Mouse (Mus musculus) gastrocnemius, adult 8-10 months (tissue): ENCODE measurements around the gene Lsp1. TPM values are rescaled to one million over a fixed set of nuclear protein-coding genes. Genes with fewer than 3 reads are reported as not detected.
A peak's percentile ranks its signal among the peaks of the same experiment; 100 is the strongest.

Source experiments
- DNase-seq, 2 experiments: peaks; one replicate each; pipeline ENCODE4 v3.0.0; 2022; ENCODE audit warnings: low spot score in 2 of 2
- total RNA-seq, 4 experiments: library from RNA; stranded (reverse); gene quantifications; 2 replicates each; pipeline ENCODE4 v1.2.4; 2022

Gene Lsp1
- total RNA-seq, 4 experiments from 2014 or later, result 22.8 to 39.1 (median 34.1) TPM

DNA sequence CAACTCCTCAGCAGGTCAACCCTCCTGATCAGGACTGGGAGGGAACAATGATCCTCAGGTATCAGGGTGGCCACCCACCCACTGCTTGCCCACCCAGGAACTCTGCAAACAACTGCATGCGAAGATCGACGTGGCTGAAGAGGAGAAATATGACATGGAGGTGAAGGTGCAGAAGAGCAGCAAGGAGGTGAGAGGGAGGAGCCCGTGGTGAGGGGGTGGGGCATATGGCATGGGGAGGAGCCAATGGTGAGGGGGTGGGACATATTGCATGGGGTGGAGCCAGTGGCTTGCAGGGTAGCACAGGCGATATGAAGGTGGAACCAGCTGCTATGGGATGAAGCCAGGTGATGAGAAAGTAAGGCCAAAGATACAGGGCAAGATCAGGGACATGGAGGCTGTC lies 17.1 kb upstream of the Lsp1 start:
- DNase-seq, result no peak

DNA sequence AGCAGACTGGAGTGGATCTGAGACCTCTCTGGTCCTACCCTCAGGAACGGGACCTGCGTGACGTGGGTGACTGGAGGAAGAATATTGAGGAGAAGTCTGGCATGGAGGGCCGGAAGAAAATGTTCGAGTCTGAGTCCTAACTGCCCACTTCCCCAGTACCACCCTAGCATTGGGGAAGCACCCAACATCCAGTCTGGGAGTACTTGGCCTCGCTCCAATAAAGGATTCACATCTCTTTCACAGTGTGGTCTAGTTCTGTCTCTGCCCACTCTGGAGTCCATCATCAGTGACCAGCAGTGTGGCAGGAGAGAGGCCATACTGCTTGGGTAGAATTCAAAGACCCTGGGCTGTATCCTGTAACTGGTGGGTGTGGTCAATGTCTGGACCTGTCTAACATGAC lies 16.4 kb upstream of the Lsp1 start:
- no peak for DNase-seq

DNA sequence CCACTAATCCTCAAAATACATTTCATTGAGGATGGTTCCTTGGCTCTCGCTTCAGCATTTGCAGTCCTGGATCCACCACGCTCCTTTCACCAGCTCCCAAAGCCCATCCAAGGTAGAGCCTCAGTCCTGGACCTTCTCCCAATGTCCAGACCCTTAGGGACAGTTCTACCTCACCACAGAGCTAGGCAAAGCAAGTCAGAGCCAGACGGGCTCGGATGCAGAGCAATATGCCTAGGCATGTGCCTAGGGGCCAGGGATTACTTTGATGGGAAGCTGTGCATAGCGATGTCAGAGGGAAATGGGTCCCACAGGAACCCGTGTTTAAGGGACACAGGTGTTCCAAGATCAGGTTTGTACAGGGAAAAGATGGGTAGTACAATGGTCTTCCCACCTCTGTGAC lies 15.3 kb upstream of the Lsp1 start:
- DNase-seq, result no peak

DNA sequence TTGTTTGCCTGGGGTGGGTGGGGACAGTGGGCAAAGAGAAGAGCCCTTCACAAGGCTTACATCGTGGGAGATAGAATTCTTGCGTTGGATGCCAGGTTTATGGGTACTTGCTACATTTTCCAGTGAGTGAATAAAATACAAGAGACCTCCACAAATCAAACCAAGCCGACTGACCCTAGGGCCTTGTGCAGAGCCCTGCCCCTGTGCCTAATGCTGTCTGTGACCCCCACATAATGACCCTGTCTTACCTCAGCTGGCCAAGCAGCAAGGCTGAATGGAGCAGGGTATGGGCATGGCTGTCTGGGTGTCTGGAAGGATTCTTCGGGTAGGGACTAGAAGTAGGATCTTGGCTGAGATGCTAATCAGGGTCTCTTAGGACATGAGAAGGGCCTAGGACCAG lies 14.3 kb upstream of the Lsp1 start:
- no peak for DNase-seq

DNA sequence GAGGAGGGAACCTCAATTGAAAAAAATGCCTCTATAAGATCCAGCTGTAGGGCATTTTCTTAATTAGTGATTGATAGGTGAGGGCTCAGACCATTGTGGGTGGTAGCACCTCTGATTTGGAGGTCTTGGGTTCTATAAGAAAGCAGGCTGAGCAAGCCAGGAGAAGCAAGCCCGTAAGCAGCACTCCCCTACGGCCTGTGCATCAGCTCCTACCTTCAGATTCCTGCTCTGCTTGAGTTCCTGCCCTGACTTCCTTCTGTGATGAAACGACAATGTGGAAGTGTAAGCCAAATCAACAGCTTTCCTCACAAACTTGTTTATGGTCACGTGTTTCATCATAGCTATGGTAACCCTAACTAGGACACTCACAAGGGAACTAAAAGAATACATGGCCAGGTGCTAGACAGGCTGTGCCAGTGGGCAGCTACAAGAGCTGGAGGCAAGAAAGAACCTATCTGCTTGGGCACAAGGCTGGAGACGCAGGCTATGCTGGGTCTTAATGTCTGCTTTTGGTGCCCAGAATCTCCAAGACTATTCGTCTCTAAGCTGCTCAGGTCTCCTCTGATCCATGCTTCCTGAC lies 11.5 kb upstream of the Lsp1 start:
- DNase-seq, result no peak

DNA sequence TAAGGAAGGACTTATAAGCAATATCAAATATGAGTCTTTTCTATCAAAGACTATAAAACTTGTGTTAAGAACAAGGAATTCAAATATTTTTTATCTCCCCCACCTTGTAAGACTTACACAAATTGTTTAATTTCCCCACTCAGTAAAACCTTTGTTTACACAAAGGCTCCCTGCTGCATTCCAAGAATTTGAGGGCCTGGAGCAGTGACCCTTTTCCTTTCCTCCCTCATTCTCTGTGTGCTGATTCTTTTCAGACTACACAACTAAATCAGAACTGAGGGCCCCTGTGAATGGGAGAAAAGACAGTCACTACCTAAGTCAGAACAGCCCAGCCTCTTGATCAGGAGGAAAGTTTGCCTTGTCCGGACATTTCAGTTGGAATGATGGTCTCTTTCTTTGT lies 5.9 kb upstream of the Lsp1 start:
- DNase-seq, result no peak

DNA sequence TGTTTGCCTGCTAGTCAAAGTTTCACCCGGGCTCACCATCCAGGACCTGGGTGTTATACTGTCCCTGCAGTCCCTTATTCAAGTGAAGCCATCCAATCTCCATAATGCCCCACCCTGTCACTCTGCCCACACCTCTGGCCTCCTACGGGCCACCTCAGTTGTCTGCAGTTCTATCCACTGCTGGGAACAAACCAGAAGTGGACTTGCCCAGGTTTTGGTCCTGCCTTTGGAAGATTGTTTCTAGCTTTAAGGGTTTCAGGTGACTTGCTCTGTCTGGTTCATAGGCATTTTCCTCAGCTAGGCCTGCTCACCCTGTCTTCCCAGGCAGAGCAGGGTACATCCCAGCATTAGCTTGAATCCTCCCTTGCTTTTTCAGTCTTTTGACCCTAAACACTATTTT lies 5.4 kb upstream of the Lsp1 start:
- DNase-seq, result no peak

DNA sequence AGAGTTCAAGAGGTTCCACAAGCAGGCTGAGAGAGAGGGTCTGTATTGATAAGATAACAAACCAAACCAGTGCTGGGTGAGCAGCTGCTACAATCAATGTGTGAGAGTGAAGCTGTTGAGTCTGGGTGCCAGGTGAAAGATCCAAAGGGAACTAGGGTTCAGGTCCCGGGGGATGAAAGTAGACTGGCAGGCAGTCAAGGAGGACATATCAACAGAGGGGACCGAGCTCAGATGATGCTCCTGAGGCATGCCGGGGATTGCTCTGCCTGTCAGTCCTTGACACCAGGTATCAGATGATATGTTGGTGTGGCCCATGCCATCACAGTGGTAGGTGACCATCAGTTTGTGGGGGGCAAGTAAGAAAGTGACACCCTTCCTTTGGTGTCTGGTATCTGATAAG lies 3.8 kb upstream of the Lsp1 start:
- DNase-seq, result peak in 1 of 2 experiments; percentile 10

DNA sequence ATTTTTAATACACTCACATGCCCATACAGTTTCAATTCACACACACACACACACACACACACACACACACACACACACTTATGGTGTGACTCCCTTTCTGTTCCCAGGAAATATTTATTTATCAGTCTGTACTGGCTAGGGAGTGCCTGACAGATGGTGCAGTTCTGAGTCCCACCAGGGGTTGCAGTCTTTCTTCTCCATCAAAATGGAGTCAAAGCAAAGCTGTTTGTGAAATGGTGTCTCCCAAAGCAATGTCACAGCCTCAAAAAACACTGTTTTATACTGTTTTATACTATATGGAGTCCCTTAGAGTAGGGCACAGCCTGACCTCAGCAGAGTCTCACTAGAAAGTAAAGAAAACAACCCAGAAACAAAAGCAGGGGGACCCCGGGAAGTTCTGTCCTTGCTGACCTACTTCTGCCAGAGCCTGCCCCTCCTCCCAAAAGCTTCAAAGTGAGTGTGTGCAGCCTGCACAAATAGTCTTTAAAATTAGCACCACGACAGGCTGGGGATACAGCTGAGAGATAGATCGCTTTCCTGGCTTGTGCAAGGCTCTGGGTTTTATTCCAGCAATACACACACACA lies 3.3 kb upstream of the Lsp1 start:
- DNase-seq, result peak in 1 of 2 experiments; percentile 38

DNA sequence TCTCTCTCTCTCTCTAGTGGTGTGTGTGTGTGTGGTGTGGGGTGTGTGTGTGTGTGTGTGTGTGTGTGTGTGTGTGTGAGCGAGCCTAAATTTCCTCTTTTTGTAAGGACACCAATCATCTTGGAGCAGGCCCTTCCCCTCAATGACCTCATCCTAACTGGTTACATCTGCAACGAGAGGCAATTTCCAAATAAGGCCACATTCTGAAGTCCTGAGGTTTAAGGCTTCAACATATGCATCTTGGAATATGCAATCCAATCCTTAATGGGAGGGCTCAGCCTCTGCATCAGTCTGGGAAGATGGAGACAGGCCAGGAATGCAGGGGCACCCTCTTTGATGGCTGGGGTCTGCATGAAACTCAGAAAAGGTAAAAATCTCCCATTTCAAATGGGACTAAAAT lies 2.6 kb upstream of the Lsp1 start:
- DNase-seq, result no peak

DNA sequence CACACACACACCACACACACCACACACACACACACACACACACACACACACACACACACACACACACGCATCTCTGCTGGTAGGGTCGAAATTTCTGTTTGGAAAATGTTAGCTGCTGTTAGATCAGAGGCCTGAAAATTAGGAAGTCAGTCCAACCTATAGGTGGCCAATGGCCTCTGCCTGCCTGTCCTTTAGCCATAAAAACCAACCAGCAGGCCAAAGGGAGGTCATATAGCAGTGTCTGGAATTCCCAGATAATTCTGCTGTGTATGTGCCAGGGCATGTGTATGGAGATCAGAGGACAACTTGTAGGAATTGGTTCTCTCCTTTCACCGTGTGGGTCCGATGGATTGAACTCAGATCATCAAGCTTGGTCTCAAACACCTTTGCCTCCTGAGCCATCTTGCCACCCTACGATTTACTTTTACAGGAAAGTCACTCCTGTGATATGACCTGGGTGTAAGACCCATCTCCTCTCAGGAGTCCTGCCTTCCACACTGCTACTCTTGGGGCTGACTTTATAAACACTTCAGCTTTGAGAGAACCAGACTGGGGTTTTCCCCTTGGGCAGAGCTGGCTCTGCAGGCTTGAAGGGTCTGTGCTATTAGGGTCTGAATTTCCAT lies 1.8 kb upstream of the Lsp1 start:
- DNase-seq, result no peak

DNA sequence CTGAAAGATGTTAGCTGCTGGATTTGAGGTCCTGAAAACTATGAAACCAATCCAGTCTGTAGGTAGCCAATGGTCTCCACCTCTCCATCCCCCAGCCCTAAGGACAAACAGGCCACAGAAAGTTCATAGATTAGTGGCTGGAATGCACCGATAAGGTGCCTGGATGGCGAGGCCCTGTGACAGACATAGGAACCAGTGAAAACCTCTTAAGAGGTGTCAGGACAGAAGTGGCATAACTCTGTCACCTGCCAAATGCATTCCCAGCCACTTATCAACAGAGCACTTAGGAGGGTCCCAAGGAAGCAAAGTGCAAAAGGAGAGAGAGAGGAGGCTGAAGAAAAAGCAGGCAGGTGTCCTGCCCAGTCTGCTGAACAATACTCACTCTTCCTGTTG lies 1.3 kb upstream of the Lsp1 start:
- DNase-seq, result no peak

DNA sequence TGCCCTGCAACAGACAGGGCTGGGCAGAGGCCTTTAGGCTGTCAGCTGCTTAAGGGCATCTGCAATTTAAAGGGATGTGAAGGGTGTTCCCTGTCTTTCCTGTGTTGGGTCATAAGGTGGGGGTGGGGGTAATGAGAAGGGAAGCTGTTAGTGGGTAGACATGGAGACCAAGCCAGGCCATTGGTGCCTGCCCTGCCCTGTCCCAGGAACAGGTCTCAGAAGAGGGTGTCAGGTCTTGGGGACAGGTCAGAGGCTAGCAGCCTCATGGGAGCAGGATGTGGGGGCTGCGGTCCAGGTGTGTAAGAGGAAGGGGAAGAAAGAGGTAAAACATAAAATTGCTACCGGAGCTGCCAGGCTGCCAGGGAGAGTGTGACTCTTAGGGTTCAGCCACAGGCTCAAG lies 837 bp downstream of the Lsp1 start:
- DNase-seq, result peak in 1 of 2 experiments; percentile 9

DNA sequence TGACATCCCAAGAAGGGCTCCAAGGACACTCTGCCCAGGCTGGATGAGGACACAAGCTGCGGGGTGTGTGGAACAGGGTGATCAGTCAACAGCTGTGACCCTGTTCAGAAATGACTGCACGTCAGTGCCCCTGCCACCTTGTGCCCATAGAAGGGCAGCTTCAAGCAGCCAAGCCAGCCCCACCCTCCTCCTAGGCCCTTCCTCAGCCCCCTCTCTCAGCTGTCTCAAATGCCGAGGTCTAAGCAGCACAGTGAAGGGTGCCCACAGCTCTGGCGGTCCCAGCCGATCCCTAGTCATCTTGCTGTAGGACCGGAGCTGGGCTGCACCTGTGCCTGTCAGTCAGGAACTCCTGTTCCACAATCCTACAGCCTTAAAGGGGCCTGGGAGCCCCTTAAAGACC lies 1.6 kb downstream of the Lsp1 start:
- peak; percentile 77 to 88 for DNase-seq

DNA sequence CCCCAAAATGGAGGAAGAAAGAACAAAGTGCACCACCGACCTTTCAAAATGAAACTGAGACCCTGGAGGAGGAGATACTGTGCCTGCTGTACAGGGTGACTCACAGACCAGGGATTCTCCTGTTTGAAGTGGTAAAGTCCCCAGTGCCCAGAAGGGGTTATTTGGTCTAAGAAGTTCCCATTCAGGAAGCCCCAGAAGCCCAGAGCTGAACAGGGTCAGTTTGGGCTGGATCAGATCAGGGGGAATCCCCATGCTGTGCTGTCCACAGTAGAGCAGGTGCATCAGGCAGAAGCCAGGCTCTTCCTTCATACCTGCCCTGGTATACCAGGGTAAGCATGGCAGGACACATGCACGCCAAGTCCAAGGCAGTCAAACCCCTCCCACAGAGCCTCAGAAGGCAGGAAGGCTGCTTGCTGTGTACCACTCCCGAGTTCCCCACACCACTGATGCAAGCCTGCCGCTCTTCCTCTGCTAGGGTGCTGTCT lies 2.0 kb downstream of the Lsp1 start:
- peak in 1 of 2 experiments; percentile 48 for DNase-seq

DNA sequence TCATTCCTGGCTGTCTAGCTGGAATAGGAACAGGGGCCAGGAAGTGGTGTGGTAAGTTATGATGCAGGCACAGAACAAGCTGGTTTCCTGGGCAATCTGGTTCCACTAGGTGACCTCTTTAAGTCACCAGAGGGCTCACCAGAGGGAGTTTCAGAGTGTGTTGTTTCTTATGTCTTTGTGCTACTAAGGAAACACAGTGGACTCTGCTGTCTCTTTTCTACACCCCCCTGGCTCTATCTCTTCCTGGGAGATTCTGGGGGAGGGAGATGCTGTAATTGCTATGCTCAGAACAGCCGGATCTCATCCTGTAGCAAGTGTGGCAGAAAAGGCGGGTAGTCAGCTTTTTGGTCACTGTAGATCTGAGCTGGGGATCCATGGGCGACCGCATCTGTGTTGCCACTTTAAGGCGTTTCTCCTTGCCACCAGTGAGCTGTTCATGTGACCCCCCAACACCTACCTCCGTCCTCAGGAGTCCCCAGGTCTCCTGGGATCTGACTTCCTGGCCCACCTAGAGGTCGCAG lies 9.6 kb downstream of the Lsp1 start:
- DNase-seq, result peak in 1 of 2 experiments; percentile 2

DNA sequence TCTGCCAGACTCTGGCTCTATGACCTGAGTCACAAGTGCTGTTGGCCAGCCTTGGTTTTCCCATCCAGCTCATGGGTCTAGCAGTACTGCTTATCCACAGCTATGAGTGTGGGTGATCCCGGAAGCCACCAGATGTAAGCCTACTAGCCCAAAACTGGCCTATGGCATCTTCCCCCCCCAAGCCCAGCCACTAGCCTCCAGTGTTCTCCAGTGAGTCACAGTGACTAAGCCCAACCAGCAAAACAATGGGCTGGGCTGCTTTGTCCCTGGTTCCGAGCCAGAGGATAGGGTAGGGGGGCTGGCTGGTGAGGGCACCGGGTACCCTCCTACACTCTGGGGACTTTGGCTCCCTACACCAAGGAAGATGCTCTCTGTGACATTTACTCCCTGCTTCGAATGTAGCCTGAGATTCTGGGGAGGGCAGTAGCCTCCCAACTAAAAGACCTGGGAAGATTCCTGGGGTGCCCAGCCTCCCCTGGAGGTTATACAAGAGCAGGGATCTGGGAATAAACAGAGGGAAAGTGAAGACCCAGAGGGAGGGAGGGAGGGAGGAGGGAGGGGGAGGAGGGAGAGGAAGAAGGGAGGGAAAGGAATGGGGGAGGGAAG lies 10.3 kb downstream of the Lsp1 start:
- DNase-seq, result peak in 1 of 2 experiments; percentile 71

DNA sequence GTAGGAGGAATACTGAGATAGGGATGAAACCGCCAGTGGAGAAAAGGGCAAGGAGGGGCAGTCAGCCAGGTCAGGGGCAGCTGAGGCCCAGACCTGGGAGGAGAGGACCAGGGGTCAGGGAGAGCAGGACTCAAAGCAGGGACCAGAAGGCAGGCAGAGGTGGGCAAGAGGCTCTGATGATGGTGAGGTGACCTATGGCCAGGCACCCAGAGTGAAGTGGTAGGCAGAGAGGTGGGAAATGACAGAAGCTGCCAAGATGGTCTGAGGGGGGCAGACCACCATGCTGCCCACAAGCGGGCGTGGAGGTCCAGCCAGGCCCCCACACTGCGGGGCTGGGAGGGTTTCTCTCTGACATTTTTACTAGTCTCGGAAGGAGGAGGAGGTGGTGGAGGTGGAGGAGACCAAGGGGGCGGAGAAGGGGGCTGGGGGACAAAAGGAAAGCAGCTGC lies 10.8 kb downstream of the Lsp1 start:
- peak in 1 of 2 experiments; percentile 9 for DNase-seq

DNA sequence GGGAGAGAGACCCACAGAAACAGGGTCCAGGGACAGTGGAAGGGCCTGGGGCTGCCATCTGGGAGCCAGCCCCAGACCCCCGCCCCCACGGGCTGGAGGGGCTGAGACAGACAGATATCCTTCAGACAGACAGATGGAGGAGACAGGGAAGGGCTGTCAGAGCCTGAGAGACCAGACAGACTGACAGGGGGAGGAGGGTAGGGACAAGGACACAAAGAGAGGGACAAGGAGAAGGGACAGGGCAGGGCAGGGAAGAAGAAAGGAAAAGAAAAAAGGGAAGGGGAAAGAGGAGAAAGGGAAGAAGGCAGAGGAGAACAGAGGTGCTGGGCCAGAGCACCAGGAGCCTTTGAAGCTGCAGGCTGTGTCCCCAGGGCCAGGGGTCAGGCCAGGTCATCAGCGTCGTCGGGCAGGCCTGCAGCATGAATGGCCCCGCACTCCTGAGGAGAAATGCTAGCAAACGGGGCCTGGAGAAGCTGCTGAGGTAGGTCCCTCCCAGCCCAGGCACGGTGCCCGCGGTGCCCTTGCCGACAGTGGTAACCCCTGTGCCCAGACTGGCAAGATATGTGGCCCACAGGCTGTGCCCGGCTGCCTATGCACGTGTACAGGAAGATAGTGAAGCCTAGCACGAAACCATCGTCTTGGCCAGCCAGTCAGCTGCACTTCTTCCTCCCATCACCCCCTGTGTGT lies 11.4 kb downstream of the Lsp1 start:
- peak in 1 of 2 experiments; percentile 62 for DNase-seq

DNA sequence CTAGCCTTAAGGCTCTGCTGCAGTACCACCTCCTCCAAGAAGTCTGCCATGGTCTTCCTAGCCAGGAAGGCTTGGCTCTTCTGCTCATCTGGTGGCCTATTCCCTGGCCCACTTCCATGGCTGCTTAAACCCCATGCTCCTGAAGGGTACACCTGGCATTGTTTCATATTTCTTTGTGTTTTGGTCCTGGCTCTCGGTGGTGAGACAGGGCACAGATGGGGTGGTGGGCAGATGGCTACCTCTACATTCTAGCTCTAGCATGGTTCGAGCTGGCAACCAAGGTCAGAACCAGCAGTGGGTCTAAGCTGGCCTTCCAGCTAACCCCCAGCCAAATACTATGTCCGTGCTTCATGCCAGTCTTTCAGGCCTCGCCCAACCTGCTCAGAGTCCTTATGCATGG lies 12.3 kb downstream of the Lsp1 start:
- peak in 1 of 2 experiments; percentile 2 for DNase-seq

DNA sequence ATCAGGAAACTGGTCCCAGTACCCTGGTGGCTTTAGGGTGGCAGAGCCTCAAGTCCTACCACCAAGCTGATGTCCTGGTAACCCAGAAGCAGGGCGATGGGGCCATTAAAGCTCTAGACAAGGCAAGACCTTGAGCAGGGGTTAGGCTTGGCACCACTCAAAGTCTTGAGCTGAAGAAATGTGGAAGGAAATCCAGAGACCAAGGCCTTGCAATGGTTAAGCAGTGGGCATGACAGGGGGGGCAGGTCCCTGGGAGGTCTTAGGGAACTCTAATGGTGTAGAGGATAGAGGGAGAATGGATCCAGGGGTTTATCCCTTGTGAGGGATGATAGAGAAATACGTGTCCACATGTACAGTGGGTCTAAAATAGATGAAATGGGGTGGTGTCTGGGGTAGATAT lies 12.9 kb downstream of the Lsp1 start:
- peak in 1 of 2 experiments; percentile 3 for DNase-seq

DNA sequence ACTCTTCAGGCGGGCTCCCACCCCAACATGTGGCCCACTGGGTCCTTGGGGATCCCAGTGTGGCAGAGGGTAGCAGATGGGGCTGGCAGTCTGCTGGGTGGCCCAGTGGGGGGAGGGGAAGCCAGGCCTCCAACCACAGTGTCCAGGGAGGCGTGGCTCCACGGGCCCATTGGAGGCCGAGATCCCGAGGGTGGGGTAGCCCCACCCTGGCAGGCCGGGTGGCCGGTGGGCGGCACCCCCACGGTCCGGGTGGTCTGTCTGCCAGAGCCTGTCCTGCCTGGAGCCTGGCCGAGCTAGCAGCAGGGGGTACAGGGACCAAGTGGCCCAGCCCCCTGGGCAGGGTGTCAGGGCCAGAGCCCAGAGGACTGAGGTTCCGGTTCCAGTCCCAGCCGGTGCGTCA lies 14.2 kb downstream of the Lsp1 start:
- peak in 1 of 2 experiments; percentile 76 for DNase-seq
